Mouse (Mus musculus): ENCODE measurements around the gene Gm11077.

Gm11077 gene

DNA sequence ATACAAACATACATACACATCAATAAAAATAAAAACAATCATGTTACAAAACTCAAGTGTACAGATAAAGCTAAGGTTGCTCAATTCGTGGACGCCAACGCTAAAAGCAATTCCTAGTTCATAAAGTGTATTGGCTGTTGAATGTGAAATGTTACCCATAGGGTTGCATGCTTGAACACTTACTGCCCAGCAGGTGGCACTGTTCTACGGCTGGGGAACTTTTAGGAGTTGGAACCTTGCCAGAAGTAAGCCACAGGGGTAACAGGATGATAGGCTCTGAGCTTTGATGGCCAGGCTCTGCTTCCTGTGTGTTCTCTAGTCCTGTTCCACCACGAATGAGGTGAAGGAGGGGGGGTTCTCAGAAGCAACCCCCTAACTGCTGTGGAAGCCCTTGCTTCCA, at the start of gene Gm11077:
Gm11077 (plus strand) TSS at position 13 of the 400 bp plus-strand sequence.
- DNase-seq = no peak

GRCm38 (mm10) chr6:140680713-140681112, 48.4 kb upstream of the Gm11077 start:
- DNase-seq = no peak

GRCm38 (mm10) chr6:140682829-140683228, 46.3 kb upstream of the Gm11077 start:
- DNase-seq = no peak

DNA sequence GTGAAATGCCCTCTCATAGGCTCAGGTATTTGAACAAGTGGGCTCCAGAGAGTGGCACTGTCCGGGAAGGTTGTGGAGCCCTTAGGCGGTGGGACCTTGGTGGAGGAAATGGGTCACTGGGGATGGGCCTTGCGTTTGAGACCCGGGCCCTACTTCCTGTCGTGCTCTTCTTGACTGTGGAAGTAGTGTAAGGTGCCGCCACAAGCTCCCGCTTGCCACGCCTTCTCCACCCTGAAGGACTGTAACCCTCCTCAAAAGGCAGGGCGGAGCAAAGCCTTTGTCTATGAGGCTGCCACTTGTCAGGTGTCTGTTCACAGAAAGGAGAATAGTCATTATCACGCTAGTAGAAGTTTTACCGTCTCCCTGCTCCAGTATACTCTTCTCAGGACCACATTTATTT, 44.7 kb upstream of the Gm11077 start:
- no peak for DNase-seq

GRCm38 (mm10) chr6:140689617-140690404, 39.3 kb upstream of the Gm11077 start:
- DNase-seq = no peak

GRCm38 (mm10) chr6:140692160-140692559, 36.9 kb upstream of the Gm11077 start:
- DNase-seq = no peak

DNA sequence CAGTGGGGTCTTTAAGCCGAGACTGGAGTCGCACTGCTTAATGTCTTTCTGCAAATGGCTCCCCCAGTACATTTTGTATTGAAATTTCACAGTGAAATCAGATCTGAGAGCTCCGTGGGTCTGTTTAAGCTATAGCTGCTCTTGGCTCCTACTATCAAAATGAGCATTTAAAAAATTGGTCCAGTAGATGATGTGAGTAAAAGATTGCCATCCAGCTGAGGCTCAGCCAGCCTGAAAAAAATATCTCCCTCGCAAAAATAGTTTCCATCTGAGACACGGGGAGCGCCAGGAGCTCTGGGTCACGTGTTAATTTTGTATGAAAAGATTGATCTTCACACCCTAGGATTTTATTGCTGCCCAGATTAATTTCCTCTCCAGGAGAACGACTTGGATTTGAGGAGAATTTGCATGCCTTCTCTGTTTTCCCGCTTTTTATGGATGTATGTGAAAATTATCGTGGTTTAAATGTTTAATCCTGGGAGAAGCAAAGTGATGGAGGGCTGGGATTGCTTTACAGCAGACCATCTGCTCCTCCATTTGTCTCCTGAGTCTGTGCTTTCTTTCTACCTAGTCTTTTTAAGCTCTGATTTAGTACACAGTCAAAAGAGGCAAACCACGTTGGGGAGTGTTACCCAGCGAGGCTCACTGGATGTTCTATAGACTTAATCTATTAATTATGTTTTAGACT, 32.7 kb upstream of the Gm11077 start:
- no peak for DNase-seq

- DNase-seq = no peak
Measured at GRCm38 (mm10) chr6:140697994-140698393, 31.1 kb upstream of the Gm11077 start.

DNA sequence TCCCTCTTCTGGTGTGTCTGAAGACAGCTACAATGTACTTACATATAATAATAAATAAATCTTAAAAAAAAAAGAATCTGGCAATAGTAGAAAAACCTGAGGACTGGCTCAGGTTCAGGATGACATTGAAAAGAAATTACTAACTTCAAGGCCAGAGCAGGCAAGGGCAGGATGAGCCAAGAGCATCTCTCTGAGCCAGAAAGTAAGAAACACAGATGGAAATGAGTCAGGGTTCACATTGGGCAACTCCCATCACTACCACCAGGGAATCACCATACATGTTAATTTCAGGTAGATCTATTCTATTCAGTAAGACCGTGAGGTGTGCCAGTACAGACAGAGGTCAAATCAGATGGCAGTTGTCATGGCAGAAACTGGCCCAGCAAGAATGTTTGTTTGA, 30.5 kb upstream of the Gm11077 start:
- no peak for DNase-seq

- no peak for DNase-seq
Measured at GRCm38 (mm10) chr6:140701259-140701658, 27.8 kb upstream of the Gm11077 start.

GRCm38 (mm10) chr6:140705132-140705531, 24.0 kb upstream of the Gm11077 start:
- no peak for DNase-seq

GRCm38 (mm10) chr6:140706056-140706455, 23.0 kb upstream of the Gm11077 start:
- no peak for DNase-seq

- peak in 1 of 2 experiments; percentile 35 for DNase-seq
Measured at GRCm38 (mm10) chr6:140708059-140708458, 21.0 kb upstream of the Gm11077 start.

GRCm38 (mm10) chr6:140709415-140710107, 19.5 kb upstream of the Gm11077 start:
- no peak for DNase-seq

GRCm38 (mm10) chr6:140712754-140713153, 16.3 kb upstream of the Gm11077 start:
- peak in 1 of 2 experiments; percentile 31 for DNase-seq

DNA sequence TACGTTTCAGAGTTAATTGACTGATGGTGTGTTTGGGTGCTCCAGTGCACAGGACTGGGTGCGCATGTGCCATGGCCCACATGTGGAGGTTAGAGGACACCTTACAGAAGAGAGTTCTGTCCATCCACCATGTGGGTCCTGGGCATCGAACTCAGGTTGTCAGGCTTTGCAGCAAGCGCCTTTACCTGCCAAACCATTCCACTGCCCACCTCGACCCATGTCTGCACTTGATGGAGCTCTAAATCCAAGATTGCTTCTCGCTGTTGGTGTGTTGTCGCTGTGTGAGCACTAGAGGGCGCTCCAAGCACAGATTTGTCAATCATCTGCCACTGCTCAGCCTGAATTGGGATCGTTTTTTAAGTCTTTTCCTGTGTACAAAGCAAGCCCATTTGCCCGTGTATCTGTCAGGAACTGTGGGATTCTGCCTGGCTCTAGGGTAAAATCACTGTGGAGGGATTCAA, 14.1 kb upstream of the Gm11077 start:
- DNase-seq = peak; percentile 30 to 50

DNA sequence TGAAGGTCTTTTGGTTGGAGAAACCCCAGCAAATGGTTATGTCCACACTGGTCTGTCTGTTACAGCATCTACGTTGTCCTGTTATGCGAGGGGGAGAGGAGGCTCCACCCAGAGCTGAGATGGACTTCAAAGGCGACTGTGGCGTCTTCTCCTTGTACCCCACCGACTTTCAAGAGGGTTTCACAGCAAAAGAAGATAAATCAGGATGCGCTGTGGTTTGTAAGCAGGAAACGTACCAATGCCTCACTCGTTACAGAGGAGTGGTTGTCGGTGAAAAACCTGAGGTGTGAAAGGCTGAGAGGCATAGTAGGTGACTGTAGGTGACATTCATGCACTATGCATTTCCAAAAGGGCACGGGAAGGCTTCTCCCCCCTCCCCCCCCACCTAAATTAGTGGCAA, 7.0 kb upstream of the Gm11077 start:
- no peak for DNase-seq

DNA sequence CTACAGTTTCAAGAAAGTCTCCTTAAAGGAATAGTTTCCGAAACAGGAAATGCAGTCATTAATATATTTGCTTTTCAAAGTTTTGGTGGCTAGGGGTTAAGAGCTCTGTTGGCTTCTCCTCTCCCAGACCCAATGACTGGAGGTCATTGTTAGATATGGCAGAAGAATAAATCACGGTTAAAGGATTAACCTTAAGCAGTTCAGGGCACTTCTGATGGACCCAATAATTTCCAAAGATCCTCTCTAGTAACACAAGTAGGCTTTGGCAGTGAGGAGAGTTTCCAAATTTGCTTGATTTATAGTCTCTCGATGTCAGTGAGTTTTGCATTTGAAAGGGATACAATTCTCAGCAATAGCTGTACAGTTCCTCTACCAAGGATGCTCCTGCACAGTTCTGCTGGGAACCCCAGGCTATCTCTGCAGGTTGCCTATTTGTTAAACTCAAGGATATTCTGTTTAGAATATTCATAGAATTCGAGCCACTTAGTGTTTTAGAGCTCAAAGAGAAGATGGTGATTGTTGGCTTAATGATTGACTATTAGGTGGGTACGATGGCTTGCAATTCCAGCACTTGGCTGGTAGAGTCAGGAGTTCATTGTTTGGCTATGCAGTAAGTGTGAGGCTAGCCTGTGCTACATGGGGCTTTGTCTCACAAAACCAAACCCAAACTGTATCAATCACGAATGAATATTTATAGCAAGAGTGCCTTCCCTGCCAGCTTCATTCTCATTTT, 1.8 kb downstream of the Gm11077 start:
- DNase-seq = no peak

- DNase-seq = no peak
Measured at GRCm38 (mm10) chr6:140731402-140731730, 2.3 kb downstream of the Gm11077 start.

DNA sequence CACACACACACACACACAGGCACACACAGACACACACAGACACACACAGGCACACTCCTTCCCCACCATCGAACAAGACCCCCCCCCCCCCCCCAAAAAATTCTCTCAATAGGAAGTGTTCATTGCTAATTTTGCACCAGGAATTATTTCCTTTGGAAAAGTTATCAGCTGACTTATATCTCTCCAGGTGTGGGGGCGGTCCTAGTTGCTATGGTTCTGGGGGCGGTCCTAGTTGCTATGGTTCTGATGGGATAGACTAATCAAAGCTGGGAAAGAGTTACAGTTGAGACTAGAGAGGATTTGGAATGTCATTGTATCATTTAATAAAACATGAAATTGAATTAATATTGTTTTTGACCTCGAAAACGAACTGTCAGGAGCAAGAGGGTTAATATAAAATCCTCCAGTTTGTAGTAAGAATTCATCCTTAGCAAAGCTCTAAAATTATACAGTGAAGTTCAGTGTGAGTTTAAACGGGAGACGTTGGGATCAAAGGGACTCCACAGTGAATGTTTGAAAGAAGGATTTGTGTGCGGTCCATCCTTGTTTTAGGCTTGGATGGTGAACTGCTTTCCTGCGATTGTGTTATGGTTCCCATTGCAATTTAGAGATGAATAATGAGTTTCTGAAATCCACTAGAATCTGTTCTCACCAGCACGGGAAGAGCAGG, 4.0 kb downstream of the Gm11077 start:
- DNase-seq = no peak

GRCm38 (mm10) chr6:140733641-140733986, 4.5 kb downstream of the Gm11077 start:
- DNase-seq = no peak

- DNase-seq = no peak
Measured at GRCm38 (mm10) chr6:140745586-140745985, 16.5 kb downstream of the Gm11077 start.

DNA sequence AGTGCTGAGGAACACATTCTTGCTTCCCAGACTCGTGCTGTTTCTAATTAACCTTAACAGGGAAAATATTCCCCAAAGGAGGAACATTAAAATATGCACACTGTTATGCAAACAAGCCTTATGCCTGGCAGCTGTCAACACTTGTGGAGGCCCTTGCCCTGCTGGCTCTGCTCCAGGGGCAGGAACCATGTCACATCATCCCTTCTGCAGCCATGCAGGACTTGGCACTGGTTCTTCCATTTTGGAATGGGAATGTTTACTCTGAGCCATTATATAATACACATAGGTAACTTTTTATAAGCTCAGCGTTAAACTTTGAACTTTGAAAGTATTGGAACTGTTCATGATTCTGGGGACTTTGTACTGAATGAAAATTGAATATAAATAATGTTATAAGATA, 18.5 kb downstream of the Gm11077 start:
- DNase-seq = no peak

Data from thymus, adult 18-20 months (tissue).